Mouse (Mus musculus): Measurements from ENCODE around the gene Col4a1.
A peak's percentile ranks its signal among the peaks of the same experiment; 100 is the strongest.

Col4a1 gene

GRCm38 (mm10) chr8:11272205-11272604 lies 40.4 kb downstream of the Col4a1 start:
- peak in 1 of 2 experiments; percentile 61 for DNase-seq (ENCODE audit: inconsistent age in 2 of 2, low spot score in 1 of 2)

GRCm38 (mm10) chr8:11270826-11271225 lies 41.8 kb downstream of the Col4a1 start:
- DNase-seq (ENCODE audit: inconsistent age in 2 of 2, low spot score in 1 of 2) = peak; percentile 54 to 73

GRCm38 (mm10) chr8:11268753-11269152 lies 43.9 kb downstream of the Col4a1 start:
- peak; percentile 65 to 75 for DNase-seq (ENCODE audit: inconsistent age in 2 of 2, low spot score in 1 of 2)

GRCm38 (mm10) chr8:11266471-11266870 lies 46.2 kb downstream of the Col4a1 start:
- peak in 1 of 2 experiments; percentile 81 for DNase-seq (ENCODE audit: inconsistent age in 2 of 2, low spot score in 1 of 2)

GRCm38 (mm10) chr8:11265971-11266370 lies 46.7 kb downstream of the Col4a1 start:
- no peak for DNase-seq (ENCODE audit: inconsistent age in 2 of 2, low spot score in 1 of 2)

GRCm38 (mm10) chr8:11263848-11264247 lies 48.8 kb downstream of the Col4a1 start:
- DNase-seq (ENCODE audit: inconsistent age in 2 of 2, low spot score in 1 of 2) = peak in 1 of 2 experiments; percentile 61

- DNase-seq (ENCODE audit: inconsistent age in 2 of 2, low spot score in 1 of 2) = peak in 1 of 2 experiments; percentile 66
Observed at GRCm38 (mm10) chr8:11262031-11262735, 50.4 kb downstream of the Col4a1 start.

- DNase-seq (ENCODE audit: inconsistent age in 2 of 2, low spot score in 1 of 2) = peak; percentile 87 to 92
Observed at GRCm38 (mm10) chr8:11259832-11260615, 52.6 kb downstream of the Col4a1 start.

- peak; percentile 78 to 90 for DNase-seq (ENCODE audit: inconsistent age in 2 of 2, low spot score in 1 of 2)
Observed at GRCm38 (mm10) chr8:11258517-11259136, 54.0 kb downstream of the Col4a1 start.

GRCm38 (mm10) chr8:11257079-11258017 lies 55.3 kb downstream of the Col4a1 start:
- DNase-seq (ENCODE audit: inconsistent age in 2 of 2, low spot score in 1 of 2) = peak; percentile 84 to 89

GRCm38 (mm10) chr8:11256405-11256804 lies 56.2 kb downstream of the Col4a1 start:
- peak in 1 of 2 experiments; percentile 49 for DNase-seq (ENCODE audit: inconsistent age in 2 of 2, low spot score in 1 of 2)

- peak in 1 of 2 experiments; percentile 74 for DNase-seq (ENCODE audit: inconsistent age in 2 of 2, low spot score in 1 of 2)
Observed at GRCm38 (mm10) chr8:11255680-11256079, 56.9 kb downstream of the Col4a1 start.

- DNase-seq (ENCODE audit: inconsistent age in 2 of 2, low spot score in 1 of 2) = peak in 1 of 2 experiments; percentile 54
Observed at GRCm38 (mm10) chr8:11254914-11255530, 57.6 kb downstream of the Col4a1 start.

GRCm38 (mm10) chr8:11254510-11254909 lies 58.1 kb downstream of the Col4a1 start:
- DNase-seq (ENCODE audit: inconsistent age in 2 of 2, low spot score in 1 of 2) = peak in 1 of 2 experiments; percentile 74

GRCm38 (mm10) chr8:11253556-11253955 lies 59.1 kb downstream of the Col4a1 start:
- peak; percentile 83 to 95 for DNase-seq (ENCODE audit: inconsistent age in 2 of 2, low spot score in 1 of 2)

GRCm38 (mm10) chr8:11253041-11253440 lies 59.6 kb downstream of the Col4a1 start:
- no peak for DNase-seq (ENCODE audit: inconsistent age in 2 of 2, low spot score in 1 of 2)

- DNase-seq (ENCODE audit: inconsistent age in 2 of 2, low spot score in 1 of 2) = peak in 1 of 2 experiments; percentile 54
Observed at GRCm38 (mm10) chr8:11252235-11252774, 60.3 kb downstream of the Col4a1 start.

- no peak for DNase-seq (ENCODE audit: inconsistent age in 2 of 2, low spot score in 1 of 2)
Observed at GRCm38 (mm10) chr8:11250149-11250548, 62.5 kb downstream of the Col4a1 start.

- peak; percentile 53 to 80 for DNase-seq (ENCODE audit: inconsistent age in 2 of 2, low spot score in 1 of 2)
Observed at GRCm38 (mm10) chr8:11249541-11250058, 63.0 kb downstream of the Col4a1 start.

All from adrenal gland, adult (tissue).